Mouse (Mus musculus) neural tube, embryonic 11.5 days (tissue): ENCODE measurements around the gene Hist3h2a. TPM values are rescaled to one million over a fixed set of nuclear protein-coding genes. Genes with fewer than 3 reads are reported as not detected.

Experiments
- ATAC-seq: fragments of 200-750 bp; cut with Nextera tagmentation; 2 replicates; pipeline ENCODE4 v1.8.0; 2017; ENCODE audit warnings: moderate number of reproducible peaks, mild to moderate bottlenecking, moderate TSS enrichment, moderate library complexity; ENCODE audit not compliant: insufficient read depth, low FRiP score, low TSS enrichment
- DNase-seq: peaks from one replicate; pipeline ENCODE4 v3.0.0-alpha.2; 2015; ENCODE audit warnings: low spot score
- H3K27ac ChIP-seq: fragments of 300-500 bp; sonication (generic); 2 replicates; pipeline ENCODE4 v1.5.1; 2014; ENCODE audit warnings: low read depth, mild to moderate bottlenecking, low read length
- H3K27me3 ChIP-seq: fragments of 300-500 bp; sonication (generic); 2 replicates; pipeline ENCODE4 v1.6.1; 2014; ENCODE audit warnings: mild to moderate bottlenecking, low read length, mixed read lengths; ENCODE audit not compliant: control insufficient read depth, insufficient read depth
- H3K36me3 ChIP-seq: fragments of 300-500 bp; sonication (generic); 2 replicates; pipeline ENCODE4 v1.6.1; 2014; ENCODE audit warnings: mild to moderate bottlenecking, low read length, moderate library complexity, mixed read lengths; ENCODE audit not compliant: control insufficient read depth, insufficient read depth
- H3K4me1 ChIP-seq: fragments of 300-500 bp; sonication (generic); 2 replicates; pipeline ENCODE4 v1.6.1; 2014; ENCODE audit warnings: low read length, mixed read lengths; ENCODE audit not compliant: control insufficient read depth, insufficient read depth
- H3K4me2 ChIP-seq: fragments of 300-500 bp; sonication (generic); 2 replicates; pipeline ENCODE4 v1.6.1; 2014; ENCODE audit warnings: low read depth, mild to moderate bottlenecking, moderate library complexity
- H3K4me3 ChIP-seq: fragments of 300-500 bp; sonication (generic); 2 replicates; pipeline ENCODE4 v1.5.1; 2014; ENCODE audit warnings: low read depth, low read length
- H3K9ac ChIP-seq: fragments of 300-500 bp; sonication (generic); 2 replicates; pipeline ENCODE4 v1.6.1; 2014; ENCODE audit warnings: mild to moderate bottlenecking, low read length
- H3K9me3 ChIP-seq: fragments of 300-500 bp; sonication (generic); 2 replicates; pipeline ENCODE4 v1.6.1; 2016; ENCODE audit warnings: low read length; ENCODE audit not compliant: control insufficient read depth
- WGBS: fragments of 180-500 bp; shearing (Covaris S2); extraction: QIAGEN DNeasy Blood & Tissue Kit; methylation state at CpG from one replicate; pipeline ENCODE4 v1.1.7; 2014; 5-methylcytosine and 5-hydroxymethylcytosine counted together
- polyA plus RNA-seq: library from polyadenylated mRNA; unstranded; fragments of >200 nt; fragmentation: Nextera tagmentation; extraction: Ambion mirVana; gene quantifications from 2 replicates; pipeline ENCODE4 v1.2.1, GENCODE M21; 2014

The Hist3h2a gene
- polyA plus RNA-seq, 1 experiment from 2014 or later: 61.4 TPM

DNA sequence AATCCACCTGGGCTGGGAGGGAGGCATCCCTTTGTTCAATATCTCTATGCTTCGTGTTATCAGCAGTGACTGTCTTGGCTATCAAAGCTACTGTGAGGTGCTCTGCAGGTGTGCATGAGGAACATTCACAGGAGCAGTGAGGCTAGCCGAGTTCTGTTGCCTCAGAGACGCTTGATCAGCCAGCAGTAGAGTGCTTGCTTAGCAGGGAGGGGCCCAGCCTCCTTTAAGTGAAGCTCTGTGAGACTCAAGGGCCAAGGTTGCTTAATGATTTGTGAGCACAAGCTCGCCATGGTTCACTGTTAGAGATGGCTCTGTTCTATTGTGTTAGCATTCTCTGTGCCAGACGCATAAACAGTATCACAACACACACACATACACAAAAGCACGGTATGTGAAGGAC is 15.2 kb downstream of the Hist3h2a start:
- Histone ChIP-seq H3K27me3 (no peaks in the 10 kb centered on the region), H3K27ac (no peak overlapping the region), H3K4me1 (0 out of 2 replicates have a peak, but pooled peaks cover 4% of the 10 kb centered on the region), H3K9me3 (no peaks in the 10 kb centered on the region), H3K36me3 (peaks cover 4% of the 10 kb centered on the region; the same call in 1 of the 2 replicates), H3K9ac (no peak overlapping the region), H3K4me3 (no peak overlapping the region), H3K4me2 (no peak overlapping the region)
- DNase-seq (no peak), ATAC-seq (no peak)
- 87% methylated on average over 6 of the region's 6 CpGs for WGBS

DNA sequence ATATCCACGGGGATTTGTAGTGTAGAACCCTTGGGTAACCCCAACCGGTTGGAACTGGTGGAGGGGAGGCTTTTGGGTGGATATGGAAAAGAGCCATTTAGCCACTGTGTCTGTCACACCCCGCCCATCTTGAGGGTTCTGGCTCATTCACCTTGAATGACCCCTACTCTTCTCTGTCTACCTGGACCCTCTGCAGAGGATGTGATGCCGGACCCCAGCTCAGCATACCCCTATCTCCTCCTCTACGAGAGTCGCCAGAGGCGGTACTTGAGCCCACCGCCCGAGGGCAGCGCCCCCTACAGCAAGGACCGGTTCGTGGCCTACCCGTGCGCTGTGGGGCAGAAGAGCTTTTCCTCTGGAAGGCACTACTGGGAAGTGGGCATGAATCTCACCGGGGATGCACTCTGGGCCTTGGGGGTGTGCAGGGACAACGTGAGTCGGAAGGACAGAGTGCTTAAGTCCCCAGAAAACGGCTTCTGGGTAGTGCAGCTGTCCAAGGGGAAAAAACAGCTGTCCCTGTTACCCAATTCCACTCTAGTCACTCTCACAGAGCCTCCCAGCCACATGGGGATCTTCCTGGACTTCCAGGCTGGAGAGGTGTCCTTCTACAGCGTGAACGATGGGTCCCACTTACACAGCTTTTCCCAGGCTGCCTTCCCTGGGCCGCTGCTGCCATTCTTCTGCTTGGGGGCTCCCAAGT is 16.5 kb downstream of the Hist3h2a start:
- Histone ChIP-seq H3K9ac (no peak overlapping the region), H3K9me3 (no peaks in the 10 kb centered on the region), H3K4me2 (no peak overlapping the region), H3K36me3 (peaks cover 4% of the 10 kb centered on the region; the same call in 1 of the 2 replicates), H3K27ac (no peak overlapping the region), H3K4me3 (no peak overlapping the region), H3K27me3 (no peaks in the 10 kb centered on the region), H3K4me1 (no peaks in the 10 kb centered on the region)
- whole genome bisulfite sequencing: 88% methylated on average over 21 of the region's 21 CpGs
- no peak for DNase-seq
- no peak for ATAC-seq

DNA sequence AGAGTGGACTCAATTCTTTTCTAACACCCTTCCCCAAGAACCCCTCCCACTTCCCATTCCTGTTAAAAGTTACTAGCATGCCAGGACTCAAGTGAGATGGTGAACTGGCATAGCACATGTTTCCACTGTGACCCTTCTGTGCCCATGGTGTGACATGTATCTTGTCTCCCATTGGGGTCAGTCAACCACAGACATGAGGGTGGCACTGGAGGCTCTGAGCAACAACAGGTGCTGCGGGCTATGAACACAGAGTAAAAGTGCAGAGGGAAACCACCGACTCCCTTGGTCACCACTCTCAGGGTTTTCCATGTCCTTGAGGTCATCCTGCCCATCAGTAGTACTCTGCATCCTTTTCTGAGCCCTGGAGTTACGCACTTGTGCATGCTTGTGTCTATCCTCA is 17.3 kb downstream of the Hist3h2a start:
- Histone ChIP-seq H3K27ac (no peak overlapping the region), H3K27me3 (no peaks in the 10 kb centered on the region), H3K36me3 (peaks cover 4% of the 10 kb centered on the region; the same call in 1 of the 2 replicates), H3K4me2 (no peak overlapping the region), H3K9ac (no peak overlapping the region), H3K4me3 (no peak overlapping the region), H3K4me1 (peaks cover under 1% of the 10 kb centered on the region; the same call in 1 of the 2 replicates), H3K9me3 (no peaks in the 10 kb centered on the region)
- ATAC-seq (no peak), DNase-seq (no peak)
- WGBS: 96% methylated on average over 3 of the region's 3 CpGs

DNA sequence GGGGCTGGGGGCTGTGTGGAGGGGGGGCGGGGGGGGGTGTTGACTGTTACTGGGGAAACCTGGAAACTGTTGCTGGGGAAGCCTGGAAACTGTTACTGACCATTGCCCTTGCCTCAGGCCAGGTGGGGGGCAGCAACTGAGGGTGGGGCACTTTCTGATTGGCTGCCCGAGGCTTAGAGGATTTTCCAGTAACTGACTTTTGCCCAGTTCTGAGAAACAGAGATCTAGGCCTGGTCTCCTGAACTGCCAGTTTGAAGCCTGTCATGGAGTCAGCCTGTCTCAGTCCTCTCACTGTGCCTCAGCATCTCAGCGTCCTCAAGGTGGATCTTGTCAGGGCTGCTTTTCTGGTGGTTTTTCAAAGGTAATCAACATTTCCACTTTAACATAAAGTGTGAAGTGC is 19.9 kb downstream of the Hist3h2a start:
- H3K4me2 ChIP-seq: no peak overlapping the region
- WGBS: 89% methylated on average over 3 of the region's 3 CpGs
- DNase-seq (no peak), ATAC-seq (no peak)
- H3K36me3 ChIP-seq: peaks cover 4% of the 10 kb centered on the region; the same call in 1 of the 2 replicates
- peaks cover 13% of the 10 kb centered on the region for H3K4me1 ChIP-seq
- no peak overlapping the region for H3K27ac ChIP-seq
- H3K4me3 ChIP-seq: no peak overlapping the region
- no peaks in the 10 kb centered on the region for H3K27me3 ChIP-seq
- H3K9me3 ChIP-seq: no peaks in the 10 kb centered on the region
- no peak overlapping the region for H3K9ac ChIP-seq

DNA sequence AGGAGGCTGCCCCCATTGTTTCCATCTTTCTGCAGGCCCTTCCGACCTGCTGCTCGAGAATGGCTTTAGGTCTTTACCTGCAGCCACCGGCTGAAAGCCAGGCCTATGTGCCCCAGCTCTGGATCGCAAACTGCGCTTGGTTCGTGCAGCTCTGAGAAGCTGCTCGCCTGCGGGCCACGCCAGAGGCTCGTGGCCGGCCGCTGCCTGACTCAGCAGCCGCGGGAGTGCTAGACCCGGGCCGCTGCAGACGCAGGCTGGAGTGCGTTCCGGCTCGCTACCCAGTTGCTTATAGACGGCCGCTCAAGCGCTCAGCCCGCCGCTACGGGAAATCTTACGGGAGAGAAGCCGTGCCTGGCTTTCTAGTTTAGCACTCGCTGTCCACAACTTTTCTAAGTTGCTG is 22.7 kb downstream of the Hist3h2a start:
- H3K27me3 ChIP-seq: no peaks in the 10 kb centered on the region
- H3K27ac ChIP-seq: peak overlapping the region; percentile 70
- DNase-seq (peak; percentile 47), ATAC-seq (no peak)
- peak overlapping the region; percentile 96 for H3K4me3 ChIP-seq
- H3K36me3 ChIP-seq: peaks cover 3% of the 10 kb centered on the region; the same call in 1 of the 2 replicates
- H3K9ac ChIP-seq: peak overlapping the region; percentile 91
- H3K4me2 ChIP-seq: peak overlapping the region; percentile 81
- peaks cover 21% of the 10 kb centered on the region for H3K4me1 ChIP-seq
- under 1% methylated on average over 29 of the region's 29 CpGs for WGBS
- H3K9me3 ChIP-seq: no peaks in the 10 kb centered on the region

DNA sequence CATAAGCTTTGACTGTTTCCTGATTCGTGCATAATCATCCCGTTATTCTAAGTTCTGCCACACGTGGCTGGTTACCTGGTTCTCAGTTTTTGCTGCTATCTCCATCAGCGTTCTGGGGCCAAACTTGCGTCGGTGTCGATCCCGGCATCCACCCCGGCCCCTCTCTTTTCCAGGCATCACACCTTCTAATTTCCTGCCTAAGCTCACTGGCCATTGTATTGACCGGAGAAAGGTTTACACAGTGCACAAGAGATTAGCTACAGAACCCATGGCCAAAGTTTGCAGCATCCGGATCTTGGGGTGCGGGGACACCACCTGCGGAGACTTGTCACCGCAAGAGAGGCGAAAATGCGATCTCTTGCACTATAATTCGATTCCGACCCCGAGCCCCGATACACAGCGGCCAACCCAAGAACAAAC is 23.1 kb downstream of the Hist3h2a start:
- H3K9ac ChIP-seq: peak overlapping the region; percentile 91
- H3K27me3 ChIP-seq: no peaks in the 10 kb centered on the region
- H3K4me2 ChIP-seq: peak overlapping the region; percentile 81
- ATAC-seq (peak; percentile 20; the same call in 1 of the 2 replicates), DNase-seq (no peak)
- peak overlapping the region; percentile 70; the same call in 1 of the 2 replicates for H3K27ac ChIP-seq
- peaks cover 21% of the 10 kb centered on the region for H3K4me1 ChIP-seq
- H3K9me3 ChIP-seq: no peaks in the 10 kb centered on the region
- WGBS: under 1% methylated on average over 21 of the region's 21 CpGs
- H3K4me3 ChIP-seq: peak overlapping the region; percentile 96
- H3K36me3 ChIP-seq: peaks cover 3% of the 10 kb centered on the region; the same call in 1 of the 2 replicates

DNA sequence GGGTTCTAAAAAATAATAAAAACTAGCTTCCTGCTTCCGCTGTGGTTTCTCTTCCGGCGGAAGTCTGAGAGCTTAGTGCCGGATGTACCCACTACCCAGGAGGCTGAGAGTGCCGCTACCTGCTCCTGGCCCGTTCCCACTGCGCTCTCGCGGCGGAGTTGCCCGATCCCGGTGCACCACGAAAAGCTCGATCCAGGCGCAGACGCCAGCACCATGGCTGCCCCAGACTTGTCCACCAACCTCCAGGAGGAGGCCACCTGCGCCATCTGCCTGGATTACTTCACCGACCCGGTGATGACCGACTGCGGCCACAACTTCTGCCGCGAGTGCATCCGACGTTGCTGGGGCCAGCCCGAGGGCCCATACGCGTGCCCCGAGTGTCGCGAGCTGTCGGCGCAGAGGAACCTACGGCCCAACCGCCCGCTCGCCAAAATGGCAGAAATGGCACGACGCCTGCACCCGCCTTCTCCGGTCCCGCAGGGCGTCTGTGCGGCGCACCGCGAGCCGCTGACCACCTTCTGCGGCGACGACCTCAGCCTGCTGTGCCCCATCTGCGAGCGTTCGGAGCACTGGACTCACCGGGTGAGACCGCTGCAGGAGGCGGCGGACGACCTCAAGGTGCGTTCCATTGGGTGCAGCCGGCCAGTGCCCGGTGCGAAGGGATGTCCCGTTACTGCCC is 23.7 kb downstream of the Hist3h2a start, which contains the start of gene Trim11:
Trim11 (plus strand) TSS at position 67 of the 679 bp plus-strand sequence.
- ATAC-seq: peak; percentile 55

DNA sequence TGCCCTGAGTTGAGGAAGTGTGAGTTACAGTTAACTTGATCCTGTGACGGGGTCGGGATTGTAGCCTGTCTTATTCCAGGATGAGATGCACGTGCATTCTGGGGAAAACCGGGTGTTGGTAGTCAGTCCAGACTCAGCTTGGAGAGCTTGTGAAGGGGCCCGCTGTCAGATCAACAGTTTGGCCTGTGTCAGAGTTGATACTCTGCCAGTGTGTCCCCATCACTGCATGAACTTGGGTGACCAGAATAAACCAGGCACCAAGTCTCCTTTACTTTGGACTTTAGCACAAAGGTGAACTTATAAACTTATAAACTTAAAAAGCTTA is 24.2 kb downstream of the Hist3h2a start:
- WGBS: 1% methylated on average over 5 of the region's 5 CpGs
- no peak for ATAC-seq
- Histone ChIP-seq H3K4me3 (peak overlapping the region; percentile 96), H3K9me3 (no peaks in the 10 kb centered on the region), H3K9ac (peak overlapping the region; percentile 91), H3K36me3 (peaks cover 3% of the 10 kb centered on the region; the same call in 1 of the 2 replicates), H3K27me3 (no peaks in the 10 kb centered on the region), H3K27ac (no peak overlapping the region), H3K4me1 (peaks cover 21% of the 10 kb centered on the region), H3K4me2 (peak overlapping the region; percentile 81)
- no peak for DNase-seq

More for the DNA sequence above, 23.7 kb downstream of the Hist3h2a start, which contains the start of gene Trim11:
- Histone ChIP-seq H3K9me3 (no peaks in the 10 kb centered on the region), H3K36me3 (peaks cover 3% of the 10 kb centered on the region; the same call in 1 of the 2 replicates), H3K9ac (peak within 1 kb of the TSS; percentile 91), H3K27ac (peak within 1 kb of the TSS; percentile 70), H3K27me3 (no peaks in the 10 kb centered on the region), H3K4me2 (peak within 1 kb of the TSS; percentile 81), H3K4me1 (peaks cover 21% of the 10 kb centered on the region), H3K4me3 (peak within 1 kb of the TSS; percentile 96)
- under 1% methylated on average over 64 of the region's 64 CpGs for WGBS
- DNase-seq: peak; percentile 74
